In genomic region chr7:133715387-133715786, GRCm38 (mm10) we compare ENCODE assay signal across 43 mouse cellular contexts. TPM values are rescaled to one million over a fixed set of nuclear protein-coding genes. Genes with fewer than 3 reads are reported as not detected.
DNase-seq lines count a peak whose midpoint lies in the region; ATAC-seq and TF ChIP-seq lines count a peak whose summit lies in the region.
"Had no signal": no experiment of that assay in that cellular context is flagged by ENCODE, and none has a peak within 500 bp of the region (broad histone marks: within the 10 kb centered on the region; RNA-seq: fewer than 3 reads in every experiment).

No protein-coding gene starts in this region.

- TF ChIP-seq RAD21 in CH12.LX (IDR thresholded peaks at IDR 0.05; ENCODE audit: low read depth, low read length), result no peak

- DNase-seq in adrenal gland, adult 2 months, result peak; percentile 32
- no peak for DNase-seq in adrenal gland, adult (ENCODE audit: inconsistent age in 2 of 2, low spot score in 1 of 2)
- DNase-seq in liver, adult 2 months (ENCODE audit: extremely low read depth, low read depth, low spot score), result peak; percentile 96
- DNase-seq in liver, embryonic 11.5 days (ENCODE audit: low spot score), result no peak
- no peak for DNase-seq in CH12.LX (ENCODE audit: extremely low read depth)
- DNase-seq in thymus, postnatal 0 days (ENCODE audit: low spot score), result no peak
- DNase-seq: cerebellum, adult 11-12 months; cerebellum, adult 9-11 months; embryo, embryonic 11 days; gastrocnemius, adult 2 months; gastrocnemius, postnatal 36 days; heart, adult 2 months; heart, postnatal 10 days; kidney, adult 18-20 months; kidney, postnatal 4 days; layer of hippocampus, adult 9-11 months; lung, adult 18-20 months; lung, postnatal 4 days; retina, postnatal 1 day; right cerebral cortex, postnatal 14 days had no signal

- dilution Hi-C loops in CH12.LX (cut with MboI; ENCODE audit: extremely low pct_ligation_motif_present, extremely low pct_unique_long_range_greater_than_20kb, low sequenced_read_pairs), result no loop called here

- no peak for TF ChIP-seq EP300 in CH12.LX (IDR thresholded peaks at IDR 0.05; ENCODE audit: low read length)

- no peaks in the 10 kb centered on the region for H3K9me3 ChIP-seq in liver, embryonic 11.5 days (ENCODE audit: control insufficient read depth, low read length)
- no peaks in the 10 kb centered on the region for H3K9me3 ChIP-seq in CH12.LX (replicated peaks; ENCODE audit: low read length)
- no peaks in the 10 kb centered on the region for H3K9me3 ChIP-seq in heart, embryonic 12.5 days (replicated peaks)
- H3K9me3 ChIP-seq: embryonic facial prominence, embryonic 12.5 days; heart, embryonic 13.5 days; hindbrain, embryonic 15.5 days; liver, embryonic 12.5 days; megakaryocyte, embryonic 14.5 days; midbrain, embryonic 12.5 days; neural tube, embryonic 13.5 days had no signal

- TF ChIP-seq POLR2A in liver, adult 2 months (IDR thresholded peaks at IDR 0.05; ENCODE audit: extremely low read depth, insufficient read depth, low read length), result no peak
- no peak for TF ChIP-seq POLR2A in CH12.LX (IDR thresholded peaks at IDR 0.05; ENCODE audit: low read depth, low read length)

- TF ChIP-seq CTCF in liver, adult 2 months (IDR thresholded peaks at IDR 0.05; ENCODE audit: low read depth, low read length), result no peak
- TF ChIP-seq CTCF in CH12.LX (conservative IDR thresholded peaks at IDR 0.05 in 1 of 2, IDR thresholded peaks at IDR 0.05 in 1 of 2; ENCODE audit: low read depth in 2 of 2, low read length in 2 of 2), result no peak

- WGBS in liver, adult 2 months, result 30% methylated on average over 4 of the region's 4 CpGs
- 89% methylated on average over 4 of the region's 4 CpGs for WGBS in liver, embryonic 11.5 days
- 88% methylated on average over 4 of the region's 4 CpGs for WGBS in heart, embryonic 12.5 days

- H3K27me3 ChIP-seq in liver, adult 2 months (ENCODE audit: control insufficient read depth, insufficient read depth, low read length), result no peaks in the 10 kb centered on the region
- no peaks in the 10 kb centered on the region for H3K27me3 ChIP-seq in liver, embryonic 11.5 days (replicated peaks; ENCODE audit: control insufficient read depth, insufficient read depth, low read length)
- H3K27me3 ChIP-seq in CH12.LX (replicated peaks), result no peaks in the 10 kb centered on the region
- no peaks in the 10 kb centered on the region for H3K27me3 ChIP-seq in heart, embryonic 12.5 days (replicated peaks)
- H3K27me3 ChIP-seq: embryonic facial prominence, embryonic 12.5 days; heart, embryonic 13.5 days; hindbrain, embryonic 15.5 days; liver, embryonic 12.5 days; megakaryocyte, embryonic 14.5 days; midbrain, embryonic 12.5 days; neural tube, embryonic 13.5 days had no signal

- H3K27ac ChIP-seq in liver, adult 2 months (replicated peaks; ENCODE audit: insufficient read depth, low read depth, low read length), result peak overlapping the region; percentile 76
- H3K27ac ChIP-seq in liver, embryonic 11.5 days (ENCODE audit: low read depth, low read length), result no peak overlapping the region
- H3K27ac ChIP-seq in CH12.LX (ENCODE audit: insufficient read depth, low read depth), result peak overlapping the region; percentile 47; the same call in 1 of the 2 replicates
- H3K27ac ChIP-seq in heart, embryonic 12.5 days (ENCODE audit: poor library complexity, severe bottlenecking), result no peak overlapping the region
- H3K27ac ChIP-seq: embryonic facial prominence, embryonic 12.5 days; gastrocnemius, adult 2 months; heart, adult 2 months; heart, embryonic 13.5 days; hindbrain, embryonic 15.5 days; kidney, postnatal 0 days; liver, embryonic 12.5 days; midbrain, embryonic 12.5 days; neural tube, embryonic 13.5 days had no signal

- no peak overlapping the region for H3K9ac ChIP-seq in liver, adult 2 months (ENCODE audit: low read depth, low read length)
- no peak overlapping the region for H3K9ac ChIP-seq in liver, embryonic 11.5 days (ENCODE audit: low read depth, low read length)
- H3K9ac ChIP-seq in CH12.LX (ENCODE audit: insufficient read depth, low read depth), result no peak overlapping the region
- no peak overlapping the region for H3K9ac ChIP-seq in heart, embryonic 12.5 days
- H3K9ac ChIP-seq: embryonic facial prominence, embryonic 12.5 days; heart, embryonic 13.5 days; hindbrain, embryonic 15.5 days; liver, embryonic 12.5 days; midbrain, embryonic 12.5 days; neural tube, embryonic 13.5 days had no signal

- no peak overlapping the region for H3K4me2 ChIP-seq in liver, embryonic 11.5 days
- no peak overlapping the region for H3K4me2 ChIP-seq in CH12.LX (ENCODE audit: insufficient read depth, low read depth, poor library complexity, severe bottlenecking)
- H3K4me2 ChIP-seq in heart, embryonic 12.5 days, result no peak overlapping the region
- H3K4me2 ChIP-seq: embryonic facial prominence, embryonic 12.5 days; heart, embryonic 13.5 days; hindbrain, embryonic 15.5 days; liver, embryonic 12.5 days; midbrain, embryonic 12.5 days; neural tube, embryonic 13.5 days had no signal

- H3K36me3 ChIP-seq in liver, adult 2 months (ENCODE audit: control insufficient read depth, insufficient read depth, low read length), result peaks cover 44% of the 10 kb centered on the region
- H3K36me3 ChIP-seq in liver, embryonic 11.5 days (ENCODE audit: control insufficient read depth, insufficient read depth, low read length), result peaks cover 67% of the 10 kb centered on the region
- H3K36me3 ChIP-seq in CH12.LX (replicated peaks in 1 of 2; ENCODE audit: control insufficient read depth in 1 of 2, insufficient read depth in 1 of 2, low read length in 1 of 2), result peaks cover 65 to 90% of the 10 kb centered on the region in 2 experiments
- peaks cover 88% of the 10 kb centered on the region for H3K36me3 ChIP-seq in heart, embryonic 12.5 days

- ATAC-seq in liver, embryonic 11.5 days (replicated peaks; ENCODE audit: low FRiP score), result no peak
- peak; percentile 53; the same call in 1 of the 2 replicates for ATAC-seq in neutrophil, adult 5-6 weeks (ENCODE audit: extremely low read depth, insufficient number of reproducible peaks, low FRiP score, poor library complexity, severe bottlenecking)
- no peak for ATAC-seq in heart, embryonic 12.5 days (ENCODE audit: insufficient number of reproducible peaks, low FRiP score)
- ATAC-seq: activated CD4-positive, CD25-positive, alpha-beta regulatory T cell, adult 4 months; forebrain, embryonic 16.5 days; inflammation-experienced regulatory T-cells, adult 6 months; liver, embryonic 12.5 days; lung, postnatal 0 days had no signal

- H3K79me2 ChIP-seq in liver, adult 2 months (ENCODE audit: control insufficient read depth, insufficient read depth, low read length), result peaks cover 5% of the 10 kb centered on the region; the same call in 1 of the 2 replicates
- H3K79me2 ChIP-seq in CH12.LX (replicated peaks; ENCODE audit: control insufficient read depth, extremely low read depth, insufficient read depth, poor library complexity, severe bottlenecking), result peaks cover 4% of the 10 kb centered on the region; the same call in 1 of the 2 replicates

- H3K4me3 ChIP-seq in liver, adult 2 months (ENCODE audit: insufficient read depth, low read depth, low read length), result no peak overlapping the region
- H3K4me3 ChIP-seq in liver, embryonic 11.5 days (ENCODE audit: low read depth, low read length), result no peak overlapping the region
- no peak overlapping the region for H3K4me3 ChIP-seq in CH12.LX (replicated peaks in 1 of 3; ENCODE audit: low read depth in 2 of 3, low read length in 2 of 3, poor library complexity in 1 of 3)
- no peak overlapping the region for H3K4me3 ChIP-seq in heart, embryonic 12.5 days
- H3K4me3 ChIP-seq: embryonic facial prominence, embryonic 12.5 days; gastrocnemius, adult 2 months; heart, adult 2 months; heart, embryonic 13.5 days; hindbrain, embryonic 15.5 days; liver, embryonic 12.5 days; midbrain, embryonic 12.5 days; myocyte; neural tube, embryonic 13.5 days had no signal

- in situ Hi-C loops in CH12.LX (cut with MboI; ENCODE audit: low pct_ligation_motif_present, low pct_unique_long_range_greater_than_20kb, low sequenced_read_pairs), result no loop called here

- peaks cover 25% of the 10 kb centered on the region for H3K4me1 ChIP-seq in liver, adult 2 months (ENCODE audit: control insufficient read depth, insufficient read depth, low read length)
- H3K4me1 ChIP-seq in liver, embryonic 11.5 days (replicated peaks; ENCODE audit: control insufficient read depth, insufficient read depth, low read length), result no peaks in the 10 kb centered on the region
- H3K4me1 ChIP-seq in CH12.LX (ENCODE audit: control insufficient read depth in 1 of 2, insufficient read depth in 2 of 2), result peaks cover 5 to 14% of the 10 kb centered on the region in 2 experiments
- H3K4me1 ChIP-seq in heart, embryonic 12.5 days (replicated peaks), result 0 out of 2 replicates have a peak, but pooled peaks cover 3% of the 10 kb centered on the region
- H3K4me1 ChIP-seq: embryonic facial prominence, embryonic 12.5 days; midbrain, embryonic 12.5 days; neural tube, embryonic 13.5 days had no signal

RNA-seq across cellular contexts. Expression of gene Uros, which starts 5.5 kb away (rescaled TPM):
- 10 to 100 TPM; 17.0 to 18.6 TPM for total RNA-seq in adrenal gland, adult 2 months (2021)
- polyA plus RNA-seq in adrenal gland, adult 2 months (2012; rRNA removed), result 14.6 and 18.2 TPM in 2 replicates
- total RNA-seq in liver, adult 2 months (2014; rRNA removed), result 21.6 and 26.6 TPM in 2 replicates
- polyA plus RNA-seq in liver, adult 2 months (2012; rRNA removed), result 21.4 and 23.9 TPM in 2 replicates
- polyA plus RNA-seq in liver, embryonic 11.5 days (2014; fragmentation: Nextera tagmentation; extraction: Ambion mirVana), result 129 and 150 TPM in 2 replicates
- total RNA-seq in CH12.LX (2012; rRNA removed), result 12.9 and 13.8 TPM in 2 replicates
- total RNA-seq in CH12.LX (2014; rRNA removed), result 21.0 and 21.5 TPM in 2 replicates
- 16.3 and 17.1 TPM in 2 replicates for polyA plus RNA-seq in CH12.LX (2012; ENCODE audit: insufficient read length, low read depth)
- 12.3 and 15.7 TPM in 2 replicates for total RNA-seq in neutrophil, adult 5-6 weeks (2017)
- polyA plus RNA-seq in thymus, postnatal 0 days (2015; fragmentation: Nextera tagmentation; extraction: Ambion mirVana), result 25.1 and 26.2 TPM in 2 replicates
- 34.6 and 37.5 TPM in 2 replicates for polyA plus RNA-seq in heart, embryonic 12.5 days (2016; fragmentation: Nextera tagmentation; extraction: Ambion mirVana)

RNA-seq across cellular contexts. Expression of gene Bccip, which starts 6.3 kb away (rescaled TPM):
- total RNA-seq in adrenal gland, adult 2 months (2021), result 10 to 100 TPM; 58.4 to 64.0 TPM
- polyA plus RNA-seq in adrenal gland, adult 2 months (2012; rRNA removed), result 9.4 and 10.1 TPM in 2 replicates
- 72.8 and 76.0 TPM in 2 replicates for total RNA-seq in liver, adult 2 months (2014; rRNA removed)
- 32.1 and 32.2 TPM in 2 replicates for polyA plus RNA-seq in liver, adult 2 months (2012; rRNA removed)
- 200 and 201 TPM in 2 replicates for polyA plus RNA-seq in liver, embryonic 11.5 days (2014; fragmentation: Nextera tagmentation; extraction: Ambion mirVana)
- total RNA-seq in CH12.LX (2012; rRNA removed), result 73.8 and 89.4 TPM in 2 replicates
- 96.2 and 99.7 TPM in 2 replicates for total RNA-seq in CH12.LX (2014; rRNA removed)
- 241 and 324 TPM in 2 replicates for polyA plus RNA-seq in CH12.LX (2012; ENCODE audit: insufficient read length, low read depth)
- 69.9 and 75.0 TPM in 2 replicates for total RNA-seq in neutrophil, adult 5-6 weeks (2017)
- 133 and 135 TPM in 2 replicates for polyA plus RNA-seq in thymus, postnatal 0 days (2015; fragmentation: Nextera tagmentation; extraction: Ambion mirVana)
- polyA plus RNA-seq in heart, embryonic 12.5 days (2016; fragmentation: Nextera tagmentation; extraction: Ambion mirVana), result 92.1 and 95.2 TPM in 2 replicates

RNA-seq across cellular contexts. Expression of gene Mmp21, which starts 35.5 kb away (rescaled TPM):
- total RNA-seq in adrenal gland, adult 2 months (2021), result not detected
- 0.10 TPM in 1 of 2 replicates, not detected in the other for polyA plus RNA-seq in adrenal gland, adult 2 months (2012; rRNA removed)
- not detected in 2 replicates for total RNA-seq in liver, adult 2 months (2014; rRNA removed)
- polyA plus RNA-seq in liver, adult 2 months (2012; rRNA removed), result not detected in 2 replicates
- 0.13 TPM in 1 of 2 replicates, not detected in the other for polyA plus RNA-seq in liver, embryonic 11.5 days (2014; fragmentation: Nextera tagmentation; extraction: Ambion mirVana)
- not detected in 2 replicates for total RNA-seq in CH12.LX (2012; rRNA removed)
- not detected in 2 replicates for total RNA-seq in CH12.LX (2014; rRNA removed)
- polyA plus RNA-seq in CH12.LX (2012; ENCODE audit: insufficient read length, low read depth), result 0.15 and 0.17 TPM in 2 replicates
- not detected in 2 replicates for total RNA-seq in neutrophil, adult 5-6 weeks (2017)
- 0.07 and 0.09 TPM in 2 replicates for polyA plus RNA-seq in thymus, postnatal 0 days (2015; fragmentation: Nextera tagmentation; extraction: Ambion mirVana)
- 0.09 TPM in 1 of 2 replicates, not detected in the other for polyA plus RNA-seq in heart, embryonic 12.5 days (2016; fragmentation: Nextera tagmentation; extraction: Ambion mirVana)
- total RNA-seq: gastrocnemius, adult 2 months; gastrocnemius, postnatal 36 days; heart, adult 2 months; heart, postnatal 10 days; hematopoietic stem cell, adult 5-6 weeks; left cerebral cortex, adult 18-20 months; left cerebral cortex, postnatal 14 days; midbrain, postnatal 0 days had no signal
- polyA plus RNA-seq: forebrain, embryonic 11.5 days; heart, adult 2 months; heart, embryonic 13.5 days; inflammation-experienced regulatory T-cells, adult 6 months; kidney, postnatal 0 days; liver, embryonic 12.5 days; lung, postnatal 0 days; midbrain, embryonic 12.5 days; midbrain, postnatal 0 days; myocyte; neural tube, embryonic 13.5 days; small intestine, adult 2 months; stomach, embryonic 14.5 days; testis, adult 2 months had no signal

Comparison
In these comparisons a context has a peak if more than half of its experiments do, and no peak if none do; other contexts are left out.
1. DNase-seq: peak in adrenal gland, adult 2 months (single experiment) and liver, adult 2 months (single experiment); none in adrenal gland, adult (0 of 2), liver, embryonic 11.5 days (single experiment), CH12.LX (single experiment) and thymus, postnatal 0 days (single experiment).
2. H3K27ac ChIP-seq: peak in liver, adult 2 months (single experiment) and CH12.LX (single experiment); none in liver, embryonic 11.5 days (single experiment) and heart, embryonic 12.5 days (single experiment).